Mouse (Mus musculus): ENCODE results near the gene 2900026A02Rik.

DNA sequence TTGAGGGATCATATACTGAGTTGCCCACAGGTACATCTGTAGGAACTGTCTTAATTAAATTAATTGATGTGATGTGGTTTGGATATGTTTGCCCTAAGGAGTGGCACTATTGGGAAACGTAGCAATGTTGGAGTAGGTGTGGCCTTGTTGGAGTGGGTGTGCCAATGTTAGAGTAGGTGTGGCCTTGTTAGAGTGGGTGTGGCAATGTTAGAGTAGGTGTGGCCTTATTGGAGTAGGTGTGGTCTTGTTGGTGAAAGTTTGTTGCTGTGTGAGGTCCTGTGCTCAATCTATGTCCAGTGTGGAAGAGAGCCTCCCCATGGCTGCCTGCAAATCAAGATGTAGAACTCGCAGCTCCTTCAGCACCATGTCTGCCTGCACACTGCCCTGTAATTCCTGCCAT lies 136.7 kb downstream of the 2900026A02Rik start:
- TF ChIP-seq GATA1 (IDR thresholded peaks at IDR 0.05; ENCODE audit: low read length) (no peak), TAL1 (IDR thresholded peaks at IDR 0.05; ENCODE audit: low read length) (no peak)
